Mouse (Mus musculus): Measurements from ENCODE around the gene Tlcd2.

Tlcd2 gene

GRCm38 (mm10) chr11:75460844-75461742, at the start of gene Tlcd2:
Tlcd2 (plus strand) TSS chr11:75461715.
- DNase-seq: peak; percentile 100

GRCm38 (mm10) chr11:75415096-75415495, 46.4 kb upstream of the Tlcd2 start:
- no peak for DNase-seq

- no peak for DNase-seq
These were observed 45.5 kb upstream of the Tlcd2 start for GRCm38 (mm10) chr11:75415994-75416393.

GRCm38 (mm10) chr11:75420037-75420436, 41.5 kb upstream of the Tlcd2 start:
- no peak for DNase-seq

GRCm38 (mm10) chr11:75420810-75421374, 40.6 kb upstream of the Tlcd2 start:
- no peak for DNase-seq

- DNase-seq: no peak
These were observed 40.0 kb upstream of the Tlcd2 start for GRCm38 (mm10) chr11:75421375-75422012.

GRCm38 (mm10) chr11:75422013-75422792, 39.3 kb upstream of the Tlcd2 start, which contains the start of gene Serpinf1:
Serpinf1 (minus strand) TSS chr11:75422701.
- DNase-seq: no peak

- DNase-seq: no peak
These were observed 38.4 kb upstream of the Tlcd2 start for GRCm38 (mm10) chr11:75423091-75423490.

GRCm38 (mm10) chr11:75424033-75424432, 37.5 kb upstream of the Tlcd2 start:
- no peak for DNase-seq

GRCm38 (mm10) chr11:75424459-75424858, 37.1 kb upstream of the Tlcd2 start:
- DNase-seq: no peak

- no peak for DNase-seq
These were observed 32.4 kb upstream of the Tlcd2 start for GRCm38 (mm10) chr11:75429019-75429705.

- no peak for DNase-seq
These were observed 30.2 kb upstream of the Tlcd2 start for GRCm38 (mm10) chr11:75431307-75431706.

GRCm38 (mm10) chr11:75434138-75434537, 27.4 kb upstream of the Tlcd2 start:
- DNase-seq: no peak

- DNase-seq: no peak
These were observed 23.3 kb upstream of the Tlcd2 start for GRCm38 (mm10) chr11:75438194-75438593.

GRCm38 (mm10) chr11:75438804-75439203, 22.7 kb upstream of the Tlcd2 start:
- DNase-seq: no peak

- no peak for DNase-seq
These were observed 22.2 kb upstream of the Tlcd2 start, which contains the start of gene Serpinf2 for GRCm38 (mm10) chr11:75439363-75439762. Serpinf2 (minus strand) TSS chr11:75439591.

GRCm38 (mm10) chr11:75439951-75440350, 21.6 kb upstream of the Tlcd2 start:
- no peak for DNase-seq

- DNase-seq: no peak
These were observed 20.5 kb upstream of the Tlcd2 start for GRCm38 (mm10) chr11:75441034-75441433.

GRCm38 (mm10) chr11:75441601-75442000, 19.9 kb upstream of the Tlcd2 start:
- no peak for DNase-seq

GRCm38 (mm10) chr11:75443711-75444110, 17.8 kb upstream of the Tlcd2 start:
- no peak for DNase-seq

GRCm38 (mm10) chr11:75448575-75448974, 12.9 kb upstream of the Tlcd2 start:
- DNase-seq: no peak

GRCm38 (mm10) chr11:75449695-75450094, 11.8 kb upstream of the Tlcd2 start:
- DNase-seq: no peak
